Mouse (Mus musculus) small intestine, adult 2 months (tissue): ENCODE data around the gene Kcnh5. TPM values are rescaled to one million over a fixed set of nuclear protein-coding genes. Genes with fewer than 3 reads are reported as not detected.

Source experiments
- H3K27ac ChIP-seq: fragments of 200-500 bp; 2 replicates; pipeline ENCODE4 v1.5.1; 2012; ENCODE audit warnings: low read depth, low read length, control low read depth, inconsistent platforms; ENCODE audit not compliant: insufficient read depth
- H3K27me3 ChIP-seq: fragments of 200-500 bp; 2 replicates; pipeline ENCODE4 v1.6.1; 2012; ENCODE audit warnings: mild to moderate bottlenecking, moderate library complexity, low read length, inconsistent platforms; ENCODE audit not compliant: control insufficient read depth, insufficient read depth
- H3K36me3 ChIP-seq: fragments of 200-500 bp; 2 replicates; pipeline ENCODE4 v1.6.1; 2012; ENCODE audit warnings: mild to moderate bottlenecking, low read length, control low read depth, inconsistent platforms; ENCODE audit not compliant: control insufficient read depth, insufficient read depth
- H3K4me1 ChIP-seq: fragments of 200-500 bp; 2 replicates; pipeline ENCODE4 v1.6.1; 2012; ENCODE audit warnings: low read length, inconsistent platforms, mixed read lengths; ENCODE audit not compliant: control insufficient read depth, insufficient read depth, insufficient read length
- H3K4me3 ChIP-seq: fragments of 200-500 bp; 2 replicates; pipeline ENCODE4 v1.5.1; 2012; ENCODE audit warnings: low read depth, mild to moderate bottlenecking, control low read depth, inconsistent platforms, low read length, moderate library complexity
- CTCF ChIP-seq: fragments of 200-500 bp; IDR thresholded peaks from 2 replicates; pipeline ENCODE4 v1.5.1; 2012; ENCODE audit warnings: low read depth, mild to moderate bottlenecking, control low read depth, inconsistent platforms, low read length, moderate library complexity, mixed read lengths; ENCODE audit not compliant: insufficient replicate concordance, insufficient read length; ENCODE audit errors: extremely low read depth
- POLR2A ChIP-seq: fragments of 200-500 bp; IDR thresholded peaks from 2 replicates; pipeline ENCODE4 v1.6.1; 2012; ENCODE audit warnings: low read depth, mild to moderate bottlenecking, control low read depth, inconsistent platforms, low read length, moderate library complexity
- WGBS: fragments of 180-500 bp; shearing (Covaris S2); methylation state at CpG from one replicate; pipeline ENCODE4 v1.1.7; 2018; 5-methylcytosine and 5-hydroxymethylcytosine counted together
- polyA plus RNA-seq: library from polyadenylated mRNA; depleted of rRNA; stranded (reverse); fragments of >200 nt; gene quantifications from 2 replicates; pipeline ENCODE4 v1.2.3, GENCODE M21; 2012

Kcnh5 gene
- polyA plus RNA-seq, 1 experiment: not detected

DNA sequence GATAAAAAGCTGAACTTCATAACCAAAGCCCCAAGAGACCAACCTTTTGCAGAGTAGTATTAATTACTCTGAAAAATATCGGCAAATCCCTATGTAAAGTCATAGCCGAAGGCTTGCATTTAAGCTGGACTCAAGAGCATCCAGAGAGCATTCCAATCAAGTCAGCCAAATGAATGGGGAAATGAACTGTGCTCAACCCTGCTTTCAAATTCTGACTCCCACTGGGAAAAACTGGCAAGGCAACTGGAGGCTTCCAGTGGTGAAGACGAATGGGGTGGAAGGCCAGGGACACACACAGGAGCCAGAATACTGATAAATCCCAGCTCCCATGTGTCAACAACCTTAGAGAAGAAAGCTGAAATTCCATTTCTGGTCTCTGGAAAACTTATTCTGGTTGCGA, 115.4 kb downstream of the Kcnh5 start:
- Histone ChIP-seq H3K4me1 (no peaks in the 10 kb centered on the region), H3K27ac (no peak overlapping the region), H3K27me3 (no peaks in the 10 kb centered on the region), H3K4me3 (no peak overlapping the region), H3K36me3 (no peaks in the 10 kb centered on the region)
- 78% methylated on average over 4 of the region's 4 CpGs for WGBS
- no peak for TF ChIP-seq CTCF
- TF ChIP-seq POLR2A: no peak

- H3K27ac ChIP-seq: no peak overlapping the region
- no peaks in the 10 kb centered on the region for H3K27me3 ChIP-seq
- H3K4me1 ChIP-seq: no peaks in the 10 kb centered on the region
- TF ChIP-seq CTCF (no peak), POLR2A (no peak)
- no peaks in the 10 kb centered on the region for H3K36me3 ChIP-seq
- 25% methylated on average over 1 of the region's 1 CpGs for WGBS
- H3K4me3 ChIP-seq: no peak overlapping the region
Observed at GRCm38 (mm10) chr12:75053731-75054130, 123.4 kb downstream of the Kcnh5 start.

DNA sequence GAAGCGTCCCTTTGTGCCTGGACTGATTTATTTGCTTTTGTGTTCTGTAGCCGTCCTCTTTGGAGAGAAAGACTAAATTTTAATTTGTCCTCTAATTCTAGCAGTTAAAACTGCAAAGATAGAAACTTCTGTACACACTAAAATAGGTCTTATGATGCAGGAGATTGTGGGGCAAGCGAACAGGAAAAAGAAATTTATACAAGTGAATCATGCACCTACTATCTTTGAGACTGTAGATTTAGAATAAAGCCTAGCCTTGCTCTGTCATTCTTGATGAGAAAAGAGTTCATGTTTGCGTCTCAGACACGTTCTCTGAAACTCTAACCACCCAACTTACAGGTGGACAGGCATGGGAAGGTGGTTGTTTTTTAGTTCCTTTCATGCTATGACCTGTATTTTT, 140.4 kb downstream of the Kcnh5 start:
- WGBS: 72% methylated on average over 5 of the region's 5 CpGs
- TF ChIP-seq CTCF (no peak), POLR2A (no peak)
- no peaks in the 10 kb centered on the region for H3K4me1 ChIP-seq
- no peaks in the 10 kb centered on the region for H3K36me3 ChIP-seq
- no peak overlapping the region for H3K27ac ChIP-seq
- H3K27me3 ChIP-seq: no peaks in the 10 kb centered on the region
- H3K4me3 ChIP-seq: no peak overlapping the region

- WGBS: 81% methylated on average over 8 of the region's 8 CpGs
- H3K4me1 ChIP-seq: no peaks in the 10 kb centered on the region
- H3K27ac ChIP-seq: no peak overlapping the region
- H3K36me3 ChIP-seq: no peaks in the 10 kb centered on the region
- H3K27me3 ChIP-seq: no peaks in the 10 kb centered on the region; the same call in 1 of the 2 replicates
- H3K4me3 ChIP-seq: no peak overlapping the region
- TF ChIP-seq POLR2A: no peak
- TF ChIP-seq CTCF: no peak
Observed at GRCm38 (mm10) chr12:75031970-75032864, 144.9 kb downstream of the Kcnh5 start.

DNA sequence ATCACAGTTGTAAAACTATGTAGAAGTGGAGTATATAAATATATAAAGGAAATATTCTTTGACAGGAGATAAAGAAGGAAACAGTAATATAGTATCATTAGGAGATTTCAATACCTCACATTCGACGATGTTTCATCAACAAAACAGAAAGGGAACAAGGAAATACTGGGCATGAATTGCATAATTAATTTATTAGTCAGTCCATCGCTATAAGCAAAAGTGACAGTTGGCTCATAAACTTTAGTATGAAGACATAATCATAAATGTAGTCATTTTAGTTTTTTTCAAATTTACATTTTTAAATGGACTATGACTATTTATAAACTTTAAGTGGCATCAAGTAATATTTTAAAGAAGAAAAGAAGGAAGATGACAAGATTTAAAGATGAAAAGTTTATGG, 205.9 kb downstream of the Kcnh5 start:
- TF ChIP-seq POLR2A (no peak), CTCF (no peak)
- Histone ChIP-seq H3K27ac (no peak overlapping the region), H3K27me3 (no peaks in the 10 kb centered on the region), H3K4me3 (no peak overlapping the region), H3K36me3 (no peaks in the 10 kb centered on the region), H3K4me1 (no peaks in the 10 kb centered on the region)
- WGBS: 77% methylated on average over 3 of the region's 3 CpGs

GRCm38 (mm10) chr12:74969420-74969819, 207.7 kb downstream of the Kcnh5 start:
- no peak overlapping the region for H3K27ac ChIP-seq
- no peaks in the 10 kb centered on the region for H3K4me1 ChIP-seq
- WGBS: 57% methylated on average over 4 of the region's 4 CpGs

GRCm38 (mm10) chr12:74966266-74966665, 210.9 kb downstream of the Kcnh5 start:
- Histone ChIP-seq H3K27me3 (no peaks in the 10 kb centered on the region), H3K4me3 (no peak overlapping the region), H3K4me1 (no peaks in the 10 kb centered on the region), H3K27ac (no peak overlapping the region), H3K36me3 (no peaks in the 10 kb centered on the region)
- TF ChIP-seq CTCF (no peak), POLR2A (no peak)
- 92% methylated on average over 2 of the region's 2 CpGs for WGBS

More at GRCm38 (mm10) chr12:74969420-74969819, 207.7 kb downstream of the Kcnh5 start:
- TF ChIP-seq POLR2A (no peak), CTCF (no peak)
- no peaks in the 10 kb centered on the region for H3K36me3 ChIP-seq
- H3K4me3 ChIP-seq: no peak overlapping the region
- no peaks in the 10 kb centered on the region for H3K27me3 ChIP-seq
